Mouse (Mus musculus): ENCODE data around the gene 1700056E22Rik. TPM values are rescaled to one million over a fixed set of nuclear protein-coding genes. Genes with fewer than 3 reads are reported as not detected.

1700056E22Rik gene
- polyA plus RNA-seq, 1 experiment = 0.93 TPM

DNA sequence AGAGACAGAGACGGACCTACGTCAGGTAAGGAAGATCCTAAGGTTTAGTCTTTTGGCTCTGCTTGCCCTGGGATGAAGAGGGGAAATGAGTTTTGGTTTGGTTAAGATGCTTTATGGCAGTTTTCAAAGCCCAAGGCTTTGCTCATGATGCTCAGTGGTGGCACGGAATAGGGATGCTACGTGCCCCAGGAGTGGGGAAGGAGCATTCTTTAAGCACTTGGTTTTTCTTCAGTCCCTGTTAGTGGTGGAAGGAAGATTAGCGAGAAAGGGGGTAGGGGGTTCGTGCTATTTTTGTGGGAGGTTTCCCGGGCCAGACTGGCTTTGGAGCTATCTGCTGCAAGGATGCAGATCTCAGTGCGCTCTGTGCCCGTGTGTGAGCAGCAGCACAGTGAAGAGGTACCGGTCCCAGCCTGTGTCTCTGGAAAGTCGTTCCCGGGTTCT is 660 bp upstream of the 1700056E22Rik start:
- peak; percentile 75 for DNase-seq (ENCODE audit: low read depth)
- TF ChIP-seq POLR2A (IDR thresholded peaks at IDR 0.05; ENCODE audit: borderline replicate concordance, extremely low read depth, insufficient read depth, insufficient read length, poor library complexity, severe bottlenecking) (peak; percentile 24; the same call in 1 of the 2 replicates), CTCF (IDR thresholded peaks at IDR 0.05; ENCODE audit: borderline replicate concordance, extremely low read depth, insufficient read depth, insufficient read length) (no peak)

DNA sequence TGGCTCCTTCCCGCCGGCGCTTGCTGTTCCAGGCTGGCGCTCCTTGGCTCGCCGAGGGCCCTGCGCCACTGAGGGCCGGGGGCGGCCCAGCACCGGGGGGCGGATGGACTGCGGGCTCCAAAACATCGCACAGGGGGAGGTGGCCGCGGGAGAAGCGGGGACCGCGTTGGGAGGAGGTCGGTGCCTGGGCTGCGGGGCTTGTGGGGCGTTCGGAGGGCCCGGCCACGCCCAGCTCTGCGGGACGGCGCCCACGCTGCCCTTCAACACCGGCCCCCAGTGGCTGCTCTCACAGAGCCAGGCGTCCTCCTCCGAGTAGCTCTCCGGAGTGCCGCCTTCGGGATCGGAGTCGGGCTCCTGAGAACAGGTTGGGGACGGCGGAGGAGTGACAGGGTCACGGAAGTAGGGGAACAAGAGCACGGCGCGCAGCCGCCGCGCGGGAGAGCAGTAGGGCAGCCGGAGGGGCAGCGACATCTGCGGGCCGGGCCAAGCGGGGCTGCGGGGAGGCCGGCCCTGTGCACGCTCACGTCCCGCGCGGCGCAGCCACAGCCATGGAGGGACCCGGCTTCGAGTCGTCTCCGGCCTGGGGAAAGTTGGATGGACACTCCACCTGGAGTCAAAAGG is 601 bp downstream of the 1700056E22Rik start:
- no peak for TF ChIP-seq CTCF (IDR thresholded peaks at IDR 0.05; ENCODE audit: borderline replicate concordance, extremely low read depth, insufficient read depth, insufficient read length)
- no peak for DNase-seq (ENCODE audit: low read depth)

DNA sequence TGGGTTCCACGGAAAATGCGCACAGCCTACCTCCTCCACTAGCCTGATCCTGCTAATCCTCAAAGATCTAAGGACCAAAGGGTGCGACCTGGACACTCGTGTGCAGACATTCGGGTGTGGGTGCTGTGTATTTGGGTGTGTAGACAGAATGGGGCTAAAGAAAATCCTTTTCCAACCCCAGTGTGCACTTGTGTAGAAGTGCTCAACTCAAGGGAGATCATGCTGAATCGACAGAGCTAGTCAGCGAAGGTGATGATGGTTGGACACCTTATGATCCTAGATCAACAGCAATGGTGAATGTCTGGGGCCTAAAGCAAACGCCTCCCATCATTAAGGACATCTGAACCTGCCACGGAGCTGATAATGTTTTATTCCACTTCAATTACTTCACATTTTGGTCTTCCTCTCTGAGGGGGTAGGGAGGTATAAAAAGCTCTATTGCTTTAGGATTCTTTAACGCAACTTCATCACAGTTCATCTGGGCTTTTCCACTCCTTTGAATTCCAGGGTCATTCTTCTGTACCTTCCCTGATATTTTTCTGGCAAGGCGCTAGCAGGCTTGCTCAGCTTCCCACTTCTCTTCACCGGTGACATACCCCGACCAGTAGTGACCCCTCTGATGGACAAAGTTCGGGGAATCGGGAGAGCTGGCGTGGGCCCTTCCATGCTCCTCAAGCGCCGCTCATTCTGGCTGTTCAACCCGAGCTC is 1.3 kb downstream of the 1700056E22Rik start:
- TF ChIP-seq CTCF (IDR thresholded peaks at IDR 0.05; ENCODE audit: borderline replicate concordance, extremely low read depth, insufficient read depth, insufficient read length) (no peak), POLR2A (IDR thresholded peaks at IDR 0.05; ENCODE audit: borderline replicate concordance, extremely low read depth, insufficient read depth, insufficient read length, poor library complexity, severe bottlenecking) (no peak)

DNA sequence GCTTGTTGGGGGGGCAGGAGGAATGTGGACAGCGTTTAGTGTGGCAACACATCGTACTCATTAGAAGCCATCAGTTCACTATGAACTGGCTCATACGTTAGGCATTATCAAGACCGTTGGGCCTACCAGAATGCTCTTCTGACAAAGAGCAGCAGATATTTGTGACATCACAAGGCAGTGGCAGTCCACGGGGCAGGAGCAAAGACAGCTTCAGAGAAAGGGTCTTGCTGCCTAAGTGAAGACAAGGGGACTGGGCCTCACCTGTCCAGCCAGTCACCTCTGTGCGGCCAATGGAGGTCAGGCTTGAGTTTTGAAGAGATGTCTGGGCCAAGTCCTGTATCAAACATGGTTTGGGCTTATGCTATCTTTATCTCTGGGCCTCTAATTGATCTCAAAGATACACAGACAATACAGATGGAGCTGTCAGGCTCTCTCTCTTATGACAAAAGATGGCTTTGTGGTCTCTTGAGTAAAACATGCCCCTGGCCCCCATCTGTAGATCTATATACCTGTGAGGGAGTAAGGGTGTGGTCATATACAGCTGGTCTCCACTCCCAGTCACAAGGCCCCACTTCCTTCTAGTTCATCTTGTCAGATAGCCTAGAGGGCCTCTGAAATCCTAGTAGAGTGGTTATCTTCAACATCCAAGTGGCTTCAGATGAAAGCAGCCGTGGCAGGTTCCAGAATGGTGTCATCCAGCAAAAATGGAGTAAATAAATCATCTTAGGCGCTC is 3.9 kb downstream of the 1700056E22Rik start:
- no peak for TF ChIP-seq CTCF (IDR thresholded peaks at IDR 0.05; ENCODE audit: borderline replicate concordance, extremely low read depth, insufficient read depth, insufficient read length)
- TF ChIP-seq POLR2A (IDR thresholded peaks at IDR 0.05; ENCODE audit: borderline replicate concordance, extremely low read depth, insufficient read depth, insufficient read length, poor library complexity, severe bottlenecking) = no peak
- no peak for DNase-seq (ENCODE audit: low read depth)

More for the DNA sequence above, 1.3 kb downstream of the 1700056E22Rik start:
- DNase-seq (ENCODE audit: low read depth) = peak; percentile 20

DNA sequence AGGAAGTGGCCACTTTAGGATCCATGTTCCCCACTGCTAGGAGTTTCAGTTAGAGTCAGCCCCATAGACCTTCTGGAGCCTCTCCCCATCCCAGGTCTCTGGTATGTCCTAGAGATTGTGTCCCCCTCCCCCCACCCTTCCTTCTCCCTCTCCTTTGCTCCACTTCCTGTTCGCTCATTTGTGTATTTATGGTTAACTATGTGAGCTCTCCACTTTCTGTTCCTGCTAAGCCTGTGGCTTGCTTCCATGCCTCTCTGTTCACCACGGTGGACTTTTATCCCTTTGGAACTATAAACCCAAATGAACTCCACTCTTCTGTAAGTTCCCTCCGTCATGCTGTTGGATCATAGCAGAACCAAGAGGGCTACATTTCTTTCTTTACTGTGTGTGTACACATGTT is 7.1 kb downstream of the 1700056E22Rik start:
- TF ChIP-seq POLR2A (IDR thresholded peaks at IDR 0.05; ENCODE audit: borderline replicate concordance, extremely low read depth, insufficient read depth, insufficient read length, poor library complexity, severe bottlenecking) = no peak
- TF ChIP-seq CTCF (IDR thresholded peaks at IDR 0.05; ENCODE audit: borderline replicate concordance, extremely low read depth, insufficient read depth, insufficient read length) = no peak
- DNase-seq (ENCODE audit: low read depth) = no peak

DNA sequence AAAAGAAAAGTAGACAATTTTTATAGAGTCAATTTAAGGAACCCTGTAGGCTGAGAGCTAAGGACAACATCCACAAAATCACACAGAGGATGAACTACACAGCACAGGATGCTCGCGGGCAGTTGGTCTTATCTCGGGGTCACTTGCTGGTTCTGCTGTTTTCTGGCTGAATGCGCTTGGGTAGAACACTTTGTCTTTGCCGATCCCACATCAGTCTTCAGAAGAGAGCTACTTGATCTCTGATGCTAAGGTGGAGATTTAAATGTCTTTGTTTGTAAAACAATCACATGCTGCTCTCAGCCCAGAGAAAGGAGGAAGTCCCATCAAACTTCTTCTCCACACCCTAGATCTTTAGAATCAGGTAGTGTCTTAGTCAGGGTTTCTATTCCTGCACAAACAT is 9.0 kb downstream of the 1700056E22Rik start:
- TF ChIP-seq CTCF (IDR thresholded peaks at IDR 0.05; ENCODE audit: borderline replicate concordance, extremely low read depth, insufficient read depth, insufficient read length) = no peak
- TF ChIP-seq POLR2A (IDR thresholded peaks at IDR 0.05; ENCODE audit: borderline replicate concordance, extremely low read depth, insufficient read depth, insufficient read length, poor library complexity, severe bottlenecking) = no peak
- no peak for DNase-seq (ENCODE audit: low read depth)

DNA sequence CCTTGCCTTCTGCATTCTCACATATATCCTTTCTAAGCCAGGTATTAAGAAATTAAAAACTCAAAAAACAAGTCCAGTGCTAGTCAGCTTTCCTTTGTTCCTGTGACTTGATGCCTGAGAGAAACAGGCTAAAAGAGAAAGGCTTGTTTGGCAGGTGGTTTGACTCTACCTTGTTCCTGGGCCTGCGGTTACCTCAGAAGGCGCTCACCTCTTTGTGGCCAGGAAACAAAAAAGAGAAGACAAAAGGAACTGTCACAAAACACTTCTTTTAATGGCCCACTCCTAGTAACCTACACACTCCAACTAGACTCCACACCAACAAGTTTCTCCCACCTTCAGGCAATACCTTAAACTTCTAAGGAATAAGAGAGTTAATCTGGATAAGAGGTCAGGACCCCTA is 9.5 kb downstream of the 1700056E22Rik start:
- TF ChIP-seq CTCF (IDR thresholded peaks at IDR 0.05; ENCODE audit: borderline replicate concordance, extremely low read depth, insufficient read depth, insufficient read length) = no peak
- TF ChIP-seq POLR2A (IDR thresholded peaks at IDR 0.05; ENCODE audit: borderline replicate concordance, extremely low read depth, insufficient read depth, insufficient read length, poor library complexity, severe bottlenecking) = no peak
- no peak for DNase-seq (ENCODE audit: low read depth)

DNA sequence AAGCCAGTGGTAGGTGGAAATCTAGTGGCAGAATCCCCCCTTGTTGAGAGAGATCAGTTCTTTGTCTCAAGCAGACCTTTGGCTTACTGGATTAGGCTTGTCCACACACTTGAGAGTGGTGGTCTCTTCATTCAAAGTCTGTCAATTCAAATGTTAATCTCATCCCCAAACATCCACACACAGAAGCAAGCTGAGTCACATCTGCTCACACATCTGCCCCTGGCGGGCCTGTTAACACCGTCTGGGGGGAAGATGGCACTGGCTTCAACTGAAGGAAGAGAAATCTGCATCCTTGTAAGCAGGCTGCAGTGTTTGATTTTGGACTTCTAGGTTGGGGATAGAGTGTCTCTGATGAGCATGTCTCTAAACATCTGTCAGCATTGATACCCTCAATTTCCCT is 10.1 kb downstream of the 1700056E22Rik start:
- no peak for DNase-seq (ENCODE audit: low read depth)
- no peak for TF ChIP-seq CTCF (IDR thresholded peaks at IDR 0.05; ENCODE audit: borderline replicate concordance, extremely low read depth, insufficient read depth, insufficient read length)
- TF ChIP-seq POLR2A (IDR thresholded peaks at IDR 0.05; ENCODE audit: borderline replicate concordance, extremely low read depth, insufficient read depth, insufficient read length, poor library complexity, severe bottlenecking) = no peak

DNA sequence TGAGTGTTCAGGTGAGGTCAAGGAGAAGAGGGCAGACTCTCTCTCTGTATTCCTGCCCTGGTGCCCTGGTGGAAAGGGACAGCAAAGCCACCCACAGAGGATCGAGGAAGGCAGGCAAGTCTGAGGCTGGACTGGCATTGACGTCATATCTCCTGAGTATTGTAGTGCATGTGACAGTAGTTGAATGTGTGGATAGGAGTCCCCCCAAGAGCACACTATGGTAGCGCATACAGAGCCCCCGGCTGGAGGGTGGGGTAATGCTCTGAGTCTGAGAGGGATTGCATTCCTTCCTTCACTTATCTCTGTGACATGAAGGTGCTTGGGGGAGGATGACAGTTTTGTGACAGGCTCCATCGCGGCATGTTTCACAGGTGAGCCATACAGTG is 14.4 kb downstream of the 1700056E22Rik start:
- no peak for DNase-seq (ENCODE audit: low read depth)
- no peak for TF ChIP-seq POLR2A (IDR thresholded peaks at IDR 0.05; ENCODE audit: borderline replicate concordance, extremely low read depth, insufficient read depth, insufficient read length, poor library complexity, severe bottlenecking)
- TF ChIP-seq CTCF (IDR thresholded peaks at IDR 0.05; ENCODE audit: borderline replicate concordance, extremely low read depth, insufficient read depth, insufficient read length) = no peak

DNA sequence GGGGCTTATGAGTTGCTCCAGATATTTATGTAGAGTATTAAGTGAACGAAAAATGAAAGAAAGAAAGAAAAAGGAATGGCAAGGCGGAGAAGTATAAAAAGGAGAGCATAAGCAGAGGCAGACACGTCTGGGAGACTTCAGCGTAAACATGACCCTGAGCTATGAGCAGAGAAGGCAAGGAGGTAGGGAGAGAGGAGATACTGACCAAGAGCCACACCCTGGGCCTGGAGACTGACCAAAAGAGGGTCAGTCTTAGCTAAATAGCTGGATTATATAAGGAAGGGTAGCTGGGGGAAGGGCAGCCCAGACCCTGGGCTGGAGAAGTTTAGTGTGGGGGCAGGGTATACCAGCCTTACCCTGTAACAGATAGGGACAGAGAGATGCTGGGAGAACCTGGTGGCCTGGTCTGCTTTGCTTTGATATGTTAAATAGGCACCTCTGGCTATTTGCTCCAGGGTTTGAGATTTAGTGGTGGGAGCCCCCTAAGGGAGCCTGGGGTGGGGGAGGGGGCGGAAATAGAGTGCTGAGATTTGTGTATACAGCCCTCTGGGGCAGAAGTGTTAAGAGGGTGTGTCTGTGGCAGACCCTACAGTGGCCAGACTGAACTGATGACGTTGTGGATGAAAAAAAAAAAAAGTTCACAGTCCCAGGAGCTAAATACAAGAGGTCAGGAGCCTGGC is 14.9 kb downstream of the 1700056E22Rik start:
- TF ChIP-seq POLR2A (IDR thresholded peaks at IDR 0.05; ENCODE audit: borderline replicate concordance, extremely low read depth, insufficient read depth, insufficient read length, poor library complexity, severe bottlenecking) = no peak
- no peak for TF ChIP-seq CTCF (IDR thresholded peaks at IDR 0.05; ENCODE audit: borderline replicate concordance, extremely low read depth, insufficient read depth, insufficient read length)
- DNase-seq (ENCODE audit: low read depth) = no peak

DNA sequence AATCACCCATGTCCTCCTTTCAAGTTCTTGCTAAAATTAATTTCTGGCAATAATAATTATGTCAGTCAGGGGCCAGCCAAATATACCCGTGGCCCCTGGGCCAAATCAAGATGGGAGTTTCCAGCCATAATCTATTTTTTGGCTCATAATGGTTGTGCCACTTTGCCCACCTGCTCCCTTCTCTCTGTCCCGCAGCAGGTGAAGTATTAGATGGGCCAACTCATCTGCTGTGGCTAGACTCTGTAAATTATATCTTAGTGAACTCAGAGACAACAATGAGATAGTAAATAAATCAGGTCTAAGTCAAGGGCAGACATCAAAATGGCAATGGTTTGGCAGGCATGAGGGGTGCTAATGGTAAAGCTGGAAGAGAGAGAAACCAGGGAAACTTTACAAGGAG is 16.5 kb downstream of the 1700056E22Rik start:
- no peak for DNase-seq (ENCODE audit: low read depth)
- TF ChIP-seq CTCF (IDR thresholded peaks at IDR 0.05; ENCODE audit: borderline replicate concordance, extremely low read depth, insufficient read depth, insufficient read length) = no peak
- TF ChIP-seq POLR2A (IDR thresholded peaks at IDR 0.05; ENCODE audit: borderline replicate concordance, extremely low read depth, insufficient read depth, insufficient read length, poor library complexity, severe bottlenecking) = no peak
